Mouse (Mus musculus): Measurements from ENCODE around the gene Triobp. TPM values are rescaled to one million over a fixed set of nuclear protein-coding genes. Genes with fewer than 3 reads are reported as not detected.
"Not testable (repeated sequence)": the region's sequence is repeated elsewhere in the genome, so short reads cannot be mapped to it uniquely, and the experiment has no call there.

Gene Triobp
- total and polyA plus RNA-seq, 2 experiments from 2014 or later, result 19.1 to 45.3 TPM

GRCm38 (mm10) chr15:79002036-79002435 is 54.5 kb downstream of the Triobp start:
- DNase-seq (ENCODE audit: low spot score) (no peak), ATAC-seq (ENCODE audit: insufficient read depth, low read depth) (no peak)
- no peak overlapping the region for H3K4me2 ChIP-seq (ENCODE audit: low read depth, low read length)
- no peaks in the 10 kb centered on the region for H3K27me3 ChIP-seq (ENCODE audit: control insufficient read depth, insufficient read depth, low read length)
- no peaks in the 10 kb centered on the region for H3K9me3 ChIP-seq (replicated peaks; ENCODE audit: control insufficient read depth, low read length)
- H3K9ac ChIP-seq (replicated peaks; ENCODE audit: low read depth, low read length), result no peak overlapping the region
- 50% methylated on average over 19 of the region's 19 CpGs for WGBS
- TF ChIP-seq EP300 (IDR thresholded peaks at IDR 0.05; ENCODE audit: low read depth) (no peak), CTCF (IDR thresholded peaks at IDR 0.05; ENCODE audit: low read depth) (no peak)
- H3K27ac ChIP-seq (ENCODE audit: low read depth), result no peak overlapping the region
- H3K4me1 ChIP-seq (ENCODE audit: control insufficient read depth, insufficient read depth), result no peaks in the 10 kb centered on the region
- peaks cover 71% of the 10 kb centered on the region for H3K36me3 ChIP-seq (replicated peaks; ENCODE audit: control insufficient read depth, insufficient read depth, low read length)
- no peak overlapping the region for H3K4me3 ChIP-seq (ENCODE audit: low read depth, low read length)

DNA sequence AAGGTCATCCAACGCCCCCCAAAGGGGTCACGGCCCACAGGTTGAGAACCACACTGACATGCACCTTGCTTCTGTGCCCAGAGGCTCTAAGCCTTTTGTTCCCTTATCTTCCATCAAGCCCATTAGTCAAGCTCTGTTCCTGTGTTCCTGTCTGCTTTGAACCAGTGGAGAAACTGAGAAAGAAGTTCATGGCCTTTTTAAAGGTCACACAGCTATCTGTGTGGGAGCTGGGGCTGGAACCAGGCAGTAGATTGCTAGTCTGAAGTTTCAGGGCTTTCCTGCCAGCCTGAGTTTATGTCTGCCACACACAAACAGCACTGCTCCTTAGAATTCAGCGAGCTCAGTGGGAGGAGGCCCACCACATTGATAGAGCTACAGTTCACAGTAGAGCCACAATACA is 55.6 kb downstream of the Triobp start:
- H3K27ac ChIP-seq (ENCODE audit: low read depth), result no peak overlapping the region
- H3K9ac ChIP-seq (replicated peaks; ENCODE audit: low read depth, low read length), result no peak overlapping the region
- DNase-seq (ENCODE audit: low spot score) (no peak), ATAC-seq (ENCODE audit: insufficient read depth, low read depth) (no peak)
- 82% methylated on average over 3 of the region's 3 CpGs for WGBS
- H3K4me1 ChIP-seq (ENCODE audit: control insufficient read depth, insufficient read depth), result no peaks in the 10 kb centered on the region
- no peak overlapping the region for H3K4me2 ChIP-seq (ENCODE audit: low read depth, low read length)
- H3K36me3 ChIP-seq (replicated peaks; ENCODE audit: control insufficient read depth, insufficient read depth, low read length), result peaks cover 75% of the 10 kb centered on the region
- no peak for TF ChIP-seq CTCF (IDR thresholded peaks at IDR 0.05; ENCODE audit: low read depth)
- no peak for TF ChIP-seq EP300 (IDR thresholded peaks at IDR 0.05; ENCODE audit: low read depth)
- H3K9me3 ChIP-seq (replicated peaks; ENCODE audit: control insufficient read depth, low read length), result no peaks in the 10 kb centered on the region
- H3K27me3 ChIP-seq (ENCODE audit: control insufficient read depth, insufficient read depth, low read length), result no peaks in the 10 kb centered on the region
- H3K4me3 ChIP-seq (ENCODE audit: low read depth, low read length), result no peak overlapping the region

DNA sequence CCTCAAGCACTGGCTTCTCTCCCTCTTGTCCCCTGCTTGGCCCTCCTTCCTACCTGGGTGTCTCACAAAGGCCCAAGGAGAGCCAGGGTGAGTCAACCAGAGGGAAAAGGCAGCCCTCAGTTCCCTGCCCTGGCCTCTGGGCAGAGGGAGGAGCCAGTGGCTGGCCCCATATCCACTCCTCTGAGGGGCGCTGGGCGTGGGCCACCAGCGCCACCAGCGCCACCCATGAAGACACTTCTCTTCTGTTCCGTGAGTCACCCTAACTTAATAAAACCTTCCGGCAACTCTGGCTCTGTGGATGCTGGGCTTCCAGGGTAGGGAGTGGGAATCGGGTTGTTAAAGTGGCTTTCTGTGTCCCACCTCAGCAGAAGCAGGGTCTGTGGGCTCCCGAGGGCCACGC is 58.1 kb downstream of the Triobp start:
- H3K27ac ChIP-seq (ENCODE audit: low read depth), result no peak overlapping the region
- H3K36me3 ChIP-seq (replicated peaks; ENCODE audit: control insufficient read depth, insufficient read depth, low read length), result peaks cover 62% of the 10 kb centered on the region
- no peak overlapping the region for H3K4me3 ChIP-seq (ENCODE audit: low read depth, low read length)
- no peaks in the 10 kb centered on the region for H3K4me1 ChIP-seq (ENCODE audit: control insufficient read depth, insufficient read depth)
- ATAC-seq (ENCODE audit: insufficient read depth, low read depth) (no peak), DNase-seq (ENCODE audit: low spot score) (no peak)
- no peak overlapping the region for H3K4me2 ChIP-seq (ENCODE audit: low read depth, low read length)
- H3K27me3 ChIP-seq (ENCODE audit: control insufficient read depth, insufficient read depth, low read length), result no peaks in the 10 kb centered on the region
- no peaks in the 10 kb centered on the region for H3K9me3 ChIP-seq (replicated peaks; ENCODE audit: control insufficient read depth, low read length)
- TF ChIP-seq EP300 (IDR thresholded peaks at IDR 0.05; ENCODE audit: low read depth) (no peak), CTCF (IDR thresholded peaks at IDR 0.05; ENCODE audit: low read depth) (no peak)
- 88% methylated on average over 9 of the region's 9 CpGs for WGBS
- no peak overlapping the region for H3K9ac ChIP-seq (replicated peaks; ENCODE audit: low read depth, low read length)

GRCm38 (mm10) chr15:79006638-79007037 is 59.1 kb downstream of the Triobp start:
- peaks cover 52% of the 10 kb centered on the region for H3K36me3 ChIP-seq (replicated peaks; ENCODE audit: control insufficient read depth, insufficient read depth, low read length)

GRCm38 (mm10) chr15:79007059-79007458 is 59.5 kb downstream of the Triobp start:
- WGBS, result 92% methylated on average over 5 of the region's 5 CpGs
- Histone ChIP-seq H3K27ac (ENCODE audit: low read depth) (no peak overlapping the region), H3K27me3 (ENCODE audit: control insufficient read depth, insufficient read depth, low read length) (no peaks in the 10 kb centered on the region), H3K4me1 (ENCODE audit: control insufficient read depth, insufficient read depth) (no peaks in the 10 kb centered on the region), H3K4me3 (ENCODE audit: low read depth, low read length) (no peak overlapping the region), H3K9me3 (replicated peaks; ENCODE audit: control insufficient read depth, low read length) (no peaks in the 10 kb centered on the region), H3K9ac (replicated peaks; ENCODE audit: low read depth, low read length) (no peak overlapping the region), H3K4me2 (ENCODE audit: low read depth, low read length) (no peak overlapping the region), H3K36me3 (replicated peaks; ENCODE audit: control insufficient read depth, insufficient read depth, low read length) (peaks cover 47% of the 10 kb centered on the region)
- no peak for TF ChIP-seq CTCF (IDR thresholded peaks at IDR 0.05; ENCODE audit: low read depth)
- no peak for TF ChIP-seq EP300 (IDR thresholded peaks at IDR 0.05; ENCODE audit: low read depth)
- ATAC-seq (ENCODE audit: insufficient read depth, low read depth) (no peak), DNase-seq (ENCODE audit: low spot score) (no peak)

More at GRCm38 (mm10) chr15:79006638-79007037, 59.1 kb downstream of the Triobp start:
- Histone ChIP-seq H3K27ac (ENCODE audit: low read depth) (no peak overlapping the region), H3K4me2 (ENCODE audit: low read depth, low read length) (no peak overlapping the region), H3K9me3 (replicated peaks; ENCODE audit: control insufficient read depth, low read length) (no peaks in the 10 kb centered on the region), H3K4me3 (ENCODE audit: low read depth, low read length) (no peak overlapping the region), H3K4me1 (ENCODE audit: control insufficient read depth, insufficient read depth) (no peaks in the 10 kb centered on the region), H3K9ac (replicated peaks; ENCODE audit: low read depth, low read length) (no peak overlapping the region), H3K27me3 (ENCODE audit: control insufficient read depth, insufficient read depth, low read length) (no peaks in the 10 kb centered on the region)
- no peak for DNase-seq (ENCODE audit: low spot score)
- ATAC-seq (ENCODE audit: insufficient read depth, low read depth), result no peak
- TF ChIP-seq EP300 (IDR thresholded peaks at IDR 0.05; ENCODE audit: low read depth), result no peak
- no peak for TF ChIP-seq CTCF (IDR thresholded peaks at IDR 0.05; ENCODE audit: low read depth)
- WGBS, result 78% methylated on average over 3 of the region's 3 CpGs

DNA sequence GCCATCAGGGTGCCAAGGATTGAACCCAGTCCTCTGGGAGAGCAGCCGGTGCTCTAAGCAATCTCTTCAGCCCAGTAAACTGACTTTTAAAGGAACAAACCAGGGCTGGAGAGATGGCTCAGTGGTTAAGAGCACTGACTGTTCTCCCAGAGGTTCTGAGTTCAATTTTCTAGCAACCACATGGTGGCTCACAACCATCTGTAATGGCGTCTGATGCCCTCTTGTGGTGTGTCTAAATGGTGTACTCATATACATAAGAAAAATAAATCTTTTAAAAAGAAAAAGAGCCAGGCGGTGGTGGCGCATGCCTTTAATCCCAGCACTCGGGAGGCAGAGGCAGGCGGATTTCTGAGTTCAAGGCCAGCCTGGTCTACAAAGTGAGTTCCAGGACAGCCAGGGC is 60.3 kb downstream of the Triobp start:
- ATAC-seq (ENCODE audit: insufficient read depth, low read depth), result not testable (repeated sequence)

More for the DNA sequence above, 60.3 kb downstream of the Triobp start:
- 82% methylated on average over 6 of the region's 6 CpGs for WGBS
- H3K27ac ChIP-seq (ENCODE audit: low read depth); H3K4me2 ChIP-seq (ENCODE audit: low read depth, low read length); H3K9ac ChIP-seq (replicated peaks; ENCODE audit: low read depth, low read length); H3K4me3 ChIP-seq (ENCODE audit: low read depth, low read length); H3K9me3 ChIP-seq (replicated peaks; ENCODE audit: control insufficient read depth, low read length); H3K4me1 ChIP-seq (ENCODE audit: control insufficient read depth, insufficient read depth); DNase-seq (ENCODE audit: low spot score); H3K27me3 ChIP-seq (ENCODE audit: control insufficient read depth, insufficient read depth, low read length): not testable (repeated sequence)
- H3K36me3 ChIP-seq (replicated peaks; ENCODE audit: control insufficient read depth, insufficient read depth, low read length), result peaks cover 40% of the 10 kb centered on the region

All from heart, postnatal 0 days (tissue).